Mouse (Mus musculus): Measurements from ENCODE around the gene Obox5.
"Not testable (repeated sequence)": the region's sequence is repeated elsewhere in the genome, so short reads cannot be mapped to it uniquely, and the experiment has no call there.

Obox5 gene

GRCm38 (mm10) chr7:15749831-15750230 lies at the start of gene Obox5:
Gene Obox5 (plus strand): TSS chr7:15750131.
- DNase-seq (ENCODE audit: low spot score), result not testable (repeated sequence)

GRCm38 (mm10) chr7:15749296-15749695 lies 635 bp upstream of the Obox5 start:
- DNase-seq (ENCODE audit: low spot score), result not testable (repeated sequence)

All from ovary, postnatal 14 days (tissue).